Mouse (Mus musculus): ENCODE results near the gene D430042O09Rik.

- TF ChIP-seq POLR2AphosphoS2 (IDR thresholded peaks at IDR 0.05; ENCODE audit: insufficient read length, low read depth) (no peak), POLR2A (IDR thresholded peaks at IDR 0.05; ENCODE audit: insufficient read length, low read depth) (no peak), TCF12 (IDR thresholded peaks at IDR 0.05; ENCODE audit: insufficient read depth, poor library complexity, severe bottlenecking) (no peak), SRF (IDR thresholded peaks at IDR 0.05; ENCODE audit: control insufficient read depth, insufficient read length, low read depth) (no peak), MAX (IDR thresholded peaks at IDR 0.05; ENCODE audit: low read depth) (no peak), TCF3 (IDR thresholded peaks at IDR 0.05; ENCODE audit: insufficient read length, low read depth) (no peak), MYOG (IDR thresholded peaks at IDR 0.05; ENCODE audit: control insufficient read depth in 1 of 3, insufficient read depth in 1 of 3, insufficient read length in 2 of 3, low read depth in 2 of 3) (no peak), USF1 (IDR thresholded peaks at IDR 0.05; ENCODE audit: low read depth) (no peak), CEBPB (IDR thresholded peaks at IDR 0.05; ENCODE audit: insufficient read depth, poor library complexity, severe bottlenecking) (no peak), MYOD1 (IDR thresholded peaks at IDR 0.05; ENCODE audit: control insufficient read depth in 1 of 3, insufficient read length in 2 of 3, low read depth in 2 of 3) (no peak), E2F4 (IDR thresholded peaks at IDR 0.05; ENCODE audit: insufficient read depth) (no peak)
These were observed 75.5 kb downstream of the D430042O09Rik start for GRCm38 (mm10) chr7:125783206-125783605.
